14 mouse cellular contexts compared by ENCODE assay signal in genomic region chr11:88365914-88366540, GRCm38 (mm10).
A peak's percentile ranks its signal among the peaks of the same experiment; 100 is the strongest.
DNase-seq lines count a peak whose midpoint lies in the region; ATAC-seq lines count a peak whose summit lies in the region.
"Had no signal": no experiment of that assay in that cellular context is flagged by ENCODE, and none has a peak within 500 bp of the region (broad histone marks: within the 10 kb centered on the region; RNA-seq: fewer than 3 reads in every experiment).

No protein-coding gene starts in this region.

- no peaks in the 10 kb centered on the region for H3K9me3 ChIP-seq in embryonic facial prominence, embryonic 15.5 days (replicated peaks)
- H3K9me3 ChIP-seq in embryonic facial prominence, embryonic 10.5 days: no peaks in the 10 kb centered on the region
- no peaks in the 10 kb centered on the region for H3K9me3 ChIP-seq in kidney, embryonic 16.5 days (ENCODE audit: low read length)
- no peaks in the 10 kb centered on the region for H3K9me3 ChIP-seq in midbrain, embryonic 13.5 days
- H3K9me3 ChIP-seq in midbrain, embryonic 15.5 days: no peaks in the 10 kb centered on the region
- H3K9me3 ChIP-seq: heart, embryonic 13.5 days had no signal

- H3K4me1 ChIP-seq in embryonic facial prominence, embryonic 15.5 days: 0 out of 2 replicates have a peak, but pooled peaks cover 11% of the 10 kb centered on the region
- H3K4me1 ChIP-seq in embryonic facial prominence, embryonic 10.5 days: peaks cover 13% of the 10 kb centered on the region
- H3K4me1 ChIP-seq in kidney, embryonic 16.5 days (ENCODE audit: insufficient read depth, low read length): peaks cover 4% of the 10 kb centered on the region; the same call in 1 of the 2 replicates
- peaks cover 4% of the 10 kb centered on the region; the same call in 1 of the 2 replicates for H3K4me1 ChIP-seq in midbrain, embryonic 13.5 days (replicated peaks)
- peaks cover 3% of the 10 kb centered on the region; the same call in 1 of the 2 replicates for H3K4me1 ChIP-seq in midbrain, embryonic 15.5 days

- no peak overlapping the region for H3K4me2 ChIP-seq in embryonic facial prominence, embryonic 15.5 days (replicated peaks)
- H3K4me2 ChIP-seq in kidney, embryonic 16.5 days (replicated peaks; ENCODE audit: low read depth, low read length): no peak overlapping the region
- no peak overlapping the region for H3K4me2 ChIP-seq in midbrain, embryonic 13.5 days (replicated peaks)
- H3K4me2 ChIP-seq in midbrain, embryonic 15.5 days: no peak overlapping the region
- H3K4me2 ChIP-seq: heart, embryonic 13.5 days had no signal

- DNase-seq in embryonic facial prominence, embryonic 10.5 days (ENCODE audit: low spot score): no peak
- peak; percentile 14 for DNase-seq in kidney, adult 11 months
- no peak for DNase-seq in left cerebral cortex, adult 18-20 months (ENCODE audit: low spot score in 2 of 2)
- no peak for DNase-seq in thymus, adult 18-20 months
- DNase-seq: cerebellum, adult 2 months; left cerebral cortex, postnatal 4 days; retina, postnatal 1 day; thymus, adult 2 months had no signal

- H3K27ac ChIP-seq in embryonic facial prominence, embryonic 15.5 days (replicated peaks): no peak overlapping the region
- H3K27ac ChIP-seq in embryonic facial prominence, embryonic 10.5 days (replicated peaks): no peak overlapping the region
- H3K27ac ChIP-seq in kidney, embryonic 16.5 days (ENCODE audit: low read length): no peak overlapping the region
- H3K27ac ChIP-seq in midbrain, embryonic 13.5 days: peak overlapping the region; percentile 44
- H3K27ac ChIP-seq in midbrain, embryonic 15.5 days: no peak overlapping the region
- H3K27ac ChIP-seq: heart, embryonic 13.5 days; layer of hippocampus, adult 2 months had no signal

- peak; percentile 25; the same call in 1 of the 2 replicates for ATAC-seq in embryonic facial prominence, embryonic 15.5 days (ENCODE audit: insufficient number of reproducible peaks, low FRiP score, low TSS enrichment, low read depth)
- ATAC-seq in kidney, embryonic 16.5 days (ENCODE audit: low FRiP score, low TSS enrichment): no peak
- no peak for ATAC-seq in midbrain, embryonic 13.5 days
- ATAC-seq in midbrain, embryonic 15.5 days (replicated peaks): no peak

- H3K36me3 ChIP-seq in embryonic facial prominence, embryonic 15.5 days: 0 out of 2 replicates have a peak, but pooled peaks cover 6% of the 10 kb centered on the region
- peaks cover 84% of the 10 kb centered on the region for H3K36me3 ChIP-seq in embryonic facial prominence, embryonic 10.5 days (replicated peaks)
- peaks cover 17% of the 10 kb centered on the region for H3K36me3 ChIP-seq in kidney, embryonic 16.5 days (ENCODE audit: insufficient read depth, low read length)
- H3K36me3 ChIP-seq in midbrain, embryonic 13.5 days: peaks cover 53% of the 10 kb centered on the region
- H3K36me3 ChIP-seq in midbrain, embryonic 15.5 days (replicated peaks): no peaks in the 10 kb centered on the region

- 77% methylated on average over 2 of the region's 2 CpGs for WGBS in embryonic facial prominence, embryonic 15.5 days
- WGBS in embryonic facial prominence, embryonic 10.5 days: 83% methylated on average over 2 of the region's 2 CpGs
- 88% methylated on average over 2 of the region's 2 CpGs for WGBS in kidney, embryonic 16.5 days
- WGBS in midbrain, embryonic 13.5 days: 91% methylated on average over 2 of the region's 2 CpGs
- WGBS in midbrain, embryonic 15.5 days: 98% methylated on average over 2 of the region's 2 CpGs

- no peaks in the 10 kb centered on the region for H3K27me3 ChIP-seq in embryonic facial prominence, embryonic 15.5 days
- no peaks in the 10 kb centered on the region for H3K27me3 ChIP-seq in embryonic facial prominence, embryonic 10.5 days (replicated peaks; ENCODE audit: low read depth, poor library complexity, severe bottlenecking)
- no peaks in the 10 kb centered on the region for H3K27me3 ChIP-seq in kidney, embryonic 16.5 days (ENCODE audit: insufficient read depth, low read length)
- no peaks in the 10 kb centered on the region for H3K27me3 ChIP-seq in midbrain, embryonic 13.5 days
- H3K27me3 ChIP-seq in midbrain, embryonic 15.5 days (replicated peaks): no peaks in the 10 kb centered on the region
- H3K27me3 ChIP-seq: heart, embryonic 13.5 days had no signal

- no peak overlapping the region for H3K9ac ChIP-seq in embryonic facial prominence, embryonic 15.5 days
- H3K9ac ChIP-seq in kidney, embryonic 16.5 days (replicated peaks; ENCODE audit: low read length): no peak overlapping the region
- H3K9ac ChIP-seq in midbrain, embryonic 13.5 days (replicated peaks): no peak overlapping the region; the same call in 1 of the 2 replicates
- no peak overlapping the region for H3K9ac ChIP-seq in midbrain, embryonic 15.5 days
- H3K9ac ChIP-seq: heart, embryonic 13.5 days had no signal

- no peak overlapping the region for H3K4me3 ChIP-seq in embryonic facial prominence, embryonic 15.5 days (replicated peaks)
- H3K4me3 ChIP-seq in embryonic facial prominence, embryonic 10.5 days: no peak overlapping the region
- H3K4me3 ChIP-seq in kidney, embryonic 16.5 days (ENCODE audit: low read length): no peak overlapping the region
- H3K4me3 ChIP-seq in midbrain, embryonic 13.5 days (replicated peaks): no peak overlapping the region
- H3K4me3 ChIP-seq in midbrain, embryonic 15.5 days: no peak overlapping the region
- H3K4me3 ChIP-seq: heart, embryonic 13.5 days; layer of hippocampus, adult 2 months had no signal
